Mouse (Mus musculus): ENCODE results near the gene Slc51a.
A peak's percentile ranks its signal among the peaks of the same experiment; 100 is the strongest.

GRCm38 (mm10) chr16:32495965-32496364, 8.3 kb upstream of the Slc51a start, which contains the start of gene Zdhhc19:
- no peak for TF ChIP-seq POLR2A (IDR thresholded peaks at IDR 0.05; ENCODE audit: low read depth, low read length)
- no peak for TF ChIP-seq EP300 (IDR thresholded peaks at IDR 0.05; ENCODE audit: low read length)
- TF ChIP-seq USF1 (IDR thresholded peaks at IDR 0.05; ENCODE audit: low read depth, low read length), result no peak
- no peak for TF ChIP-seq MAFK (IDR thresholded peaks at IDR 0.05; ENCODE audit: insufficient replicate concordance, low read length)
- no peak for TF ChIP-seq MAX (IDR thresholded peaks at IDR 0.05; ENCODE audit: low read length)
- no peak for TF ChIP-seq CTCF (conservative IDR thresholded peaks at IDR 0.05 in 1 of 2, IDR thresholded peaks at IDR 0.05 in 1 of 2; ENCODE audit: low read depth in 2 of 2, low read length in 2 of 2)
- TF ChIP-seq ZC3H11A (IDR thresholded peaks at IDR 0.05; ENCODE audit: low read depth, low read length), result no peak
- no peak for TF ChIP-seq CHD2 (IDR thresholded peaks at IDR 0.05; ENCODE audit: low read length)
- no peak for TF ChIP-seq ELF1 (IDR thresholded peaks at IDR 0.05; ENCODE audit: low read depth, low read length)
- no peak for TF ChIP-seq UBTF (IDR thresholded peaks at IDR 0.05; ENCODE audit: low read depth, low read length)
- TF ChIP-seq TBP (conservative IDR thresholded peaks at IDR 0.05; ENCODE audit: low read depth, low read length), result no peak
- 0 out of 2 replicates have a peak, but pooled peaks have one; percentile 35 for TF ChIP-seq ZNF384 (IDR thresholded peaks at IDR 0.05; ENCODE audit: low read depth, low read length)
